Mouse (Mus musculus) hindlimb bud, embryonic 11.5 days (tissue): ENCODE results near the gene Pcnx4.
"Not testable (repeated sequence)": the region's sequence is repeated elsewhere in the genome, so short reads cannot be mapped to it uniquely, and the experiment has no call there.

ENCODE experiments used
- DNase-seq: peaks from one replicate; pipeline ENCODE4 v3.0.0-alpha.2; 2012; ENCODE audit warnings: low read depth, low spot score; ENCODE audit errors: extremely low spot score

Gene Pcnx4

DNA sequence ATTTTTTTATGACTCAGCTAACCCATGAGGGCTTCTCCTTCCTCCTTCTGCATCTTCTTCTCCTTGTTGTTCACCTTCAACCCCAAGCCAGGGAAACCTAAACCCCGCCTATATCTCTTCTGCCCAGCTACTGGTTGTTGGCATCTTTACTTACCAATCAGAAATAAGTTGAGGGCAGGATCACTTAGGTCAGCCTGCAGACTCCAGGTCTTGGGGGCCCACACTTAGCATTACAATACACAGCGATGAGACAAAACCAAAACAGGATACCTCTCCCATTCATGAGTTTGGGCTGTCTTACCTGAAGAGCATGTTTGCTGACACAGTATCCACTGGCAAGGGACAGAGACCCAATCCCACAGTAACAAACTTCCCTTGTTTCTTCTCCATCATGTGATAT lies 57.8 kb downstream of the Pcnx4 start:
- no peak for DNase-seq

DNA sequence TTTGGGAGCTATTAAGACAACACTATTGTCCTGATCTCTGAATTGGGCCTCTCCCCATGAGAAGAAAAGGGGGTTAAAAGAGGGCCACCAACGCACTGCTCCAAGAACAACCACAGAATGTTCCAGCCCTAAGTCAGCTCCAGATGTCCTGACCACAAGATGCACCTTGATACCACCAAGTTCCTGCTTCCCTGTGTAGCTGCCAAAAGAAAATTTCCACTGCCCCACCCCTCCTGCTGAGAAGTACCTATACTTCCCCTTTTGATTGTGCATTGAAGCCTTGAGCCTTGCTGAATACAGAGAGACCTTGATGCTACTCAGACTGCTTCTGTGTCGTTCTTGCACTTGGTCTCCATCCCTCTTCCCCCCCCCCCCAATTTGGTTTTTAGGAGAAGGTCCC lies 62.5 kb downstream of the Pcnx4 start:
- not testable (repeated sequence) for DNase-seq

DNA sequence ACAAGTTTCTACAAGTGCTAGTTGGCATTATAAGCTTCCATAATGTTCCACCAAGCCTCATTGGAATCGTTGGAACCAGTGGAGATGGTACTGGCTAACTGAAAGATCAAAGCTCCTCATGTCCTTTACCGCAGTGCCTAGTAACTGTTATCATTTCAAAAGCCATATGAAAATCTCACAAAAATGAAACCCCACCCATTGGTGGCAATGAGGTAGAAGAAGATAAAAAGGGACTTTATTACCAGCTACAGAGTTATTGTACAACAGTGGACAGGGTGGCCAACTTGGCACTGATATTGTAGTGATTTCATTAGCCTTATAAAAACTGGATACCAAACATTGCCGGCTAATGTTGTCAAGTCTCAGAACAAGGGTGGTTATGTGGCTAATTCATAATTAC lies 75.9 kb downstream of the Pcnx4 start:
- DNase-seq: no peak

DNA sequence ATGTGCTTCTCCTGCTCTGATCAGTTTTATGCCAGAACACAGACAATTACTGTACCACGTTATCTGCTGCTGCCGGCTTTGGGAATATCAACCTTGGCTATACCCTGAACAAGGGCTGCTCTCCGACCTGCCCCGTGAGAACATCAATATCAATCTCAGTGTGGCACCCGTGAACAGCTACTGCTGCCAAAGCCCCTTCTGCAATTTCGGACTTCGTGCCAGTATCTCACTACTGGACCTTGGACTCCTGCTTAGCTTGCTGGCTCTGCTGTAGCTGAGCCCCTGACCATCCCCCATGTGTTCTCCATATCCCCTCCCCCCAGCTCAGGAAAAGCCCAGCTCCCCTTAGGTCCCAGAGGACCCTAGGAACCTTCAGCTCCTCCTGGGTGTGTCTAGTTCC lies 84.7 kb downstream of the Pcnx4 start:
- DNase-seq: no peak

DNA sequence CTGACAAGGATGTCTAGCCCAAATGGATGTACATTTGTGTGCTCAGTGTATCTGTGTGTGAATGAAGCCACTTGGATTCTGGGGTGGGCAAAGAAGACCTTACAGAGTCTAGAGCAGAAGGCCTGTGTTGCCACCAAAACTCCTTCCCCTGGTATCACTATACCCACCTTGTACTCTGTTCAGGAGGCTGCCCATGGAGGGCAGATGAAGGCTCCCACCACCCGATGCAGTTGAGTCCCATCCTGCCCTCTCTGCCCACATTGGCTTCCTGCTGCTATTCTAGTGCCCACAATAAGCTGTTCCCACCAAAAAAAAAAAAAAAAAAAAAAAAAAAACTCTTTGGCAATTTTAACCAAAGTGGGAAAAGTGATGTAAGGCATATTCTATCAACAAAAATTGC lies 85.3 kb downstream of the Pcnx4 start:
- no peak for DNase-seq

DNA sequence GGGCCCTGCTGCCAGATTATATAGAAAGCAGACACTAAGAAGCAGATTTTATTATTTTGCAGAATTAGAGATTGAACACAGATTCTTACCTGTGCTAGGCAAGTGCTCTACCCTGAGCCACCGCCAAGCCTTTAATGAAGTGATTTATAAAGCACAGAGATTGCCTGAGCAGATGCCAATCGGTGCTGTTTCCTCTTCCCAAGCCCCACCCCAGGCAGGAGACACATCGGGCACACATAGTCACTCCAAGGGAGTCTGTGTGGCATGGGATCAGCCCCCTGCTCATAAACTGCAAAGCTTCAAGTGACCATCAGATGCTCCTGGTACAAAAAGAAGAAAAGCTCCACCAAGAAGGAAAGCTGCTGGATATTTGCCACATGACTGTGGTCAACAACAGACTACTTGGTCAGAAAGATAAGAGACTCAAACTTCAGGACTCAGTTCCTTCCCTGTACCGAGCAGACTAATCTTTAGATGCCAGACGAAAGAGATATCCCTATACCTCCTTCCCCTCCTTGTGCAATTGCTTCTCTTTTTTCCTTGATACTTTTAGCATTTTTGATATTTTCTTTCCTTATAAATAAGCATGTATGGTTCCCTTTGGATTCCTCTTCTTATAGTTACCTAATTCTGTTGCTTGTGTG lies 86.8 kb downstream of the Pcnx4 start:
- no peak for DNase-seq

DNA sequence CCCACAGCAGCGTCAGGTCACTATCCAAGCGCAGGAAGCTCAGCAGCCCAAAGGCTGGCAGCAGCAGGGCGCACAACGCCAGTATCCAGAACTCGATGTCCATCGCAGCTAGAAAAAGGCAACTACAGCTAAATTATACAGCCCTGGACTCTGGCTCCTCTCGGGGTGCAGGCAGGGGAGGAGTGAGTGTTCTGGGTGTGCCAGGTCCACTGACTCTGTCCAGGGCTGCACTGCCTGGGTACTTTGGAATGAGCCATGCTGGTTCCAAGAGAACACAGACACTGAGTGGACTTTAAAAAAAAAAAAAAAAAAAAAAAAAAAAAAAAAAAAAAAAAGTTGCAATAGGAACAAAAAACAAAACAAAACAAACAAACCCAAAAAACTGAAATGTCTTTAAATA lies 92.6 kb downstream of the Pcnx4 start:
- DNase-seq: no peak
